Mouse (Mus musculus) liver, embryonic 13.5 days (tissue): Measurements from ENCODE around the gene Sema3g. TPM values are rescaled to one million over a fixed set of nuclear protein-coding genes. Genes with fewer than 3 reads are reported as not detected.

ENCODE experiments used
- ATAC-seq: fragments of 200-750 bp; cut with Nextera tagmentation; 2 replicates; pipeline ENCODE4 v1.8.0; 2017; ENCODE audit warnings: low read depth, mild to moderate bottlenecking, moderate number of reproducible peaks, moderate library complexity
- DNase-seq: peaks from one replicate; pipeline ENCODE4 v3.0.0; 2022
- H3K27ac ChIP-seq: fragments of 300-500 bp; sonication (generic); 2 replicates; pipeline ENCODE4 v1.5.1; 2015; ENCODE audit warnings: moderate library complexity, mild to moderate bottlenecking, inconsistent platforms
- H3K27me3 ChIP-seq: fragments of 300-500 bp; sonication (generic); 2 replicates; pipeline ENCODE4 v1.6.1; 2015; ENCODE audit warnings: mild to moderate bottlenecking, inconsistent platforms
- H3K36me3 ChIP-seq: fragments of 300-500 bp; sonication (generic); 2 replicates; pipeline ENCODE4 v1.6.1; 2015; ENCODE audit warnings: mild to moderate bottlenecking, inconsistent platforms
- H3K4me1 ChIP-seq: fragments of 300-500 bp; sonication (generic); replicated peaks from 2 replicates; pipeline ENCODE4 v1.6.1; 2015; ENCODE audit warnings: inconsistent platforms
- H3K4me2 ChIP-seq: fragments of 300-500 bp; sonication (generic); 2 replicates; pipeline ENCODE4 v1.6.1; 2015; ENCODE audit warnings: inconsistent platforms, mild to moderate bottlenecking, moderate library complexity
- H3K4me3 ChIP-seq: fragments of 300-500 bp; sonication (generic); replicated peaks from 2 replicates; pipeline ENCODE4 v1.5.1; 2015; ENCODE audit warnings: mild to moderate bottlenecking, inconsistent platforms
- H3K9ac ChIP-seq: fragments of 300-500 bp; sonication (generic); 2 replicates; pipeline ENCODE4 v1.6.1; 2015; ENCODE audit warnings: mild to moderate bottlenecking, inconsistent platforms
- H3K9me3 ChIP-seq: fragments of 300-500 bp; sonication (generic); replicated peaks from 2 replicates; pipeline ENCODE4 v1.6.1; 2016; ENCODE audit warnings: inconsistent platforms
- WGBS: fragments of 180-500 bp; shearing (Covaris S2); methylation state at CpG from one replicate; pipeline ENCODE4 v1.1.7; 2015; ENCODE audit not compliant: insufficient replicate concordance; 5-methylcytosine and 5-hydroxymethylcytosine counted together
- polyA plus RNA-seq: library from polyadenylated mRNA; unstranded; fragments of >200 nt; fragmentation: Nextera tagmentation; extraction: Ambion mirVana; gene quantifications from 2 replicates; pipeline ENCODE4 v1.2.1, GENCODE M21; 2015

Gene Sema3g
- polyA plus RNA-seq, 1 experiment from 2014 or later, result 0.02 TPM

DNA sequence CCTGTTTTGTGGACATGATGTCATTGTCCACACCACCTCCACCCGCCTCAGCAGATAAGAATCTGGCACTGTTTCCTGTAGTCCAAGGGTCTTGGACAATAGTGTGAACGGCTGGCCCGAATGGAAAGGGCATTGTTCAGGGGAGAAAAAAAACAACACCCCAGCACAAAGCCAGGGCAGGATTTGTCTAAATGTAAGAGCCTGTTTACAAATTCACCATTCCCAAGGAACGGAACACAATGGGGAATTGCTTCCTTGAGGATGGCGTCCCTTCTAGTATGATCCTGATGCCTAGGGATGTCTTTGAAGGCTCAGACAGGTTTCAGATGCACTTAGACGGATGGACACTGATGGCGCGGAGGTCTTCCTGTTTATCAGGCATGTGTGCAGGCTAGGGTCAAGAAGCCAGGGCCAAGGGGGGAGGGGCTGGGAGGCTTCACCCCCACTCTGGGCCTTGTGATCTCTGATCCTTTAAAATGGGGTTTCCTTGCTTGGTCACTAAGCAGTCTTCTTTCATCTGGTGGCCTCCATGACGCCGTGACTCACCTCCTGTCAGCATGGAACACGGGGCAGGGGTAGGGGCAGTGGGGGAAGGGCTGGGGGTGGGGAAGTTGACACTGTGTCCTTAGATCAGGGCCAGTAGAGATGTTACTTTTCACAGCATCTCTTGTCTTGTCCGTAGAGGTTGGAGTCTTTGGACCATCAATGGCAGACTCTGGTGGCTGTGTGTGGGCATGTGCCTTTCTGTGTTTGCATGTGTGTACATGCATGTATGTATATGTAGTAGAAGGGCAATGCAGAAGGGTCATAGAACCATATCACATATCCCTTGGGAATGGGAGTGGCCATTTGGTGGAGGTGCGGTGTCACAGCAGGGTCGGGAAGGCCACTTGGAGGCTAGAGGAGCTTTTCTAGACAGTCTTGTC is 15.7 kb downstream of the Sema3g start:
- Histone ChIP-seq H3K4me2 (no peak overlapping the region), H3K4me3 (no peak overlapping the region), H3K36me3 (no peaks in the 10 kb centered on the region), H3K9ac (no peak overlapping the region), H3K27me3 (peaks cover 17% of the 10 kb centered on the region), H3K4me1 (peaks cover 19% of the 10 kb centered on the region), H3K9me3 (no peaks in the 10 kb centered on the region), H3K27ac (no peak overlapping the region)
- 46% methylated on average over 14 of the region's 14 CpGs for WGBS
- DNase-seq (no peak), ATAC-seq (0 out of 2 replicates have a peak, but pooled peaks have one; percentile 29)

DNA sequence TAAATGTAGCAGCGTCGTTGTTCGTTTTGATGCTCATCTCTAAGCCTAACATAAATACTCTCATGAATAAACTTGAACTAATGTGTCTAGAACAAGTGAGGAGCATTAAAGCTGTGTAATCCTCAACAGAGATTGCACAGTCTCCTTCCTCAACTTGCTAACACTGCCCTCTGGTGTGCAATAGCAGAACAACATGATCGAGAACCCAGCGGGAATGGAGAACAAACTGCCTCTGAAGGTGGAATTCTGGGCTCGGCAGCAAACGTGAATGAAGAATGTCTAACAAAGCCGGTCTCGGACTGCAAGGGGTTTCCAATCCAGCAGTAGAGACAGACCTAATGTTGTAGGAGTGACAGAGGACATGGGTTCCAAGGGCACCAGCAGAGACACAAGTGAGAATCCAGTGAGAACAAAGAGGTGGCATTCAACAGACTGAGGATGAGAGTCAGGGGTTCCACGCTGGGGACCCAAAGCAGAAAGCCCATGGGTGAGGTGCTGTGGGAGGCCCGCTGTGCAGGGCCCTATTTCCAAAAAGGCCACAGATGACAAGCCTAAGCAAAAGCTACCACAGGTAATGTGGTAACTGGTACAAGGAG is 16.4 kb downstream of the Sema3g start:
- no peak for ATAC-seq
- DNase-seq, result peak; percentile 46
- 10% methylated on average over 11 of the region's 11 CpGs for WGBS
- no peak overlapping the region for H3K4me2 ChIP-seq
- no peaks in the 10 kb centered on the region for H3K9me3 ChIP-seq
- no peak overlapping the region for H3K4me3 ChIP-seq
- H3K36me3 ChIP-seq, result no peaks in the 10 kb centered on the region
- H3K27me3 ChIP-seq, result peaks cover 17% of the 10 kb centered on the region
- no peak overlapping the region for H3K9ac ChIP-seq
- H3K4me1 ChIP-seq, result peaks cover 13% of the 10 kb centered on the region
- H3K27ac ChIP-seq, result no peak overlapping the region

DNA sequence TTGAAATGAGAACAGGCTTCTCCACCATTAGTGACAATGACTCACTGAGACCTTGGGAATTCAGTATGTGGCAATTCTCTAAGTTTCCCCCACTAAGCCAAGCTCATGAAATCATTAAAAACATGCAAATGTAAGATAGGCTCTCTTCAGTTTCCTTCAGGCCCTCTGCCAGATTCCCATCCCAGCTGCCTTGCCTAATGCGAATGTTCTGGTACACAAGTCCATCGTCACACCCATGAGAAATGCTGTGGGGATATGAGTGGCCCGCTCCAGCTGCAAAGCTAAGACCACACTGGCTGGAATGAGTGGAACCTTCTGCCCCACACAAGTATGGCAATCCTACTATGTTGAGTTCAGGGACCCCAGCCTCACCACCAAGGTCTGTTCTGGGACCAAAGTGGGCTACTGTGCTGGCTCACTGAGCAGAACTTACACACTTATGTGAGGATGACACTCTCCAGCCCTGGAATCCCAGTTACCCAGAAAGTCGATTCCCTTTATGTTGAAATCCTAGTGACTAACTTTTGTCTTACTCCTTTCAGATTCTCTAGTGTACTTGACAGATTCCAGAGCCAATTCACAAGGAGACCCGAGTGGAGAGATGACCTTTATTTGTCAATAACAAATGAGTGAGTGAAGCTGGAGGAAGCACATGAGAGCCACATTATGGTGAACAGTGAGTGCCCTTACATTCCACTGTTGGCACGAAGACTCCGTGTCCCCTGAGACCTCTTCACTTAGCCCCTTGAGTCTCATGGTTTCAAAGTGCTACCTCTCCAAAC is 19.6 kb downstream of the Sema3g start:
- Histone ChIP-seq H3K9me3 (no peaks in the 10 kb centered on the region), H3K36me3 (no peaks in the 10 kb centered on the region), H3K27me3 (peaks cover 9% of the 10 kb centered on the region), H3K27ac (no peak overlapping the region), H3K4me1 (peaks cover 13% of the 10 kb centered on the region), H3K9ac (no peak overlapping the region), H3K4me3 (no peak overlapping the region), H3K4me2 (no peak overlapping the region)
- WGBS, result 69% methylated on average over 7 of the region's 7 CpGs
- ATAC-seq (no peak), DNase-seq (no peak)

DNA sequence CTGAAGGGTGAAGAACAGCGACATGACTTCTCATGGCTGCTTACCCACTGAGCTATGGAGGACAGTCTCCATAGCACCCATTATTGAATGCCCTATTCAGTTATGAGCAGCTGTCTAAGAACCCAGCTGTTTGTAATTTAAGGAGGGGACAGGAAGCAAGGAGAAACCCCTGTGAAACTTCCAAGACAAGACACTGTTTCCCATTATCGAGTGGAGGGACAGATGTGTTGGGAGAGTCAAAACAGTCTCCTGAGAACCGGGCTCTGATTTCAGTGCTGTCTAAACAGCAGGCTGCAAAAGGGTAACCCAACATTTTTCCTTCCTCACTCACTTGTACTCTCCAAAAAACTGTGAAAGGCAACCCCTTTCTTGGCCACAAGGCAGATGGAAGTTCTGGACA is 22.9 kb downstream of the Sema3g start:
- Histone ChIP-seq H3K9me3 (no peaks in the 10 kb centered on the region), H3K27ac (no peak overlapping the region), H3K9ac (no peak overlapping the region), H3K27me3 (no peaks in the 10 kb centered on the region), H3K4me2 (no peak overlapping the region), H3K36me3 (no peaks in the 10 kb centered on the region), H3K4me1 (no peaks in the 10 kb centered on the region), H3K4me3 (no peak overlapping the region)
- 73% methylated on average over 3 of the region's 3 CpGs for WGBS
- ATAC-seq (no peak), DNase-seq (no peak)

DNA sequence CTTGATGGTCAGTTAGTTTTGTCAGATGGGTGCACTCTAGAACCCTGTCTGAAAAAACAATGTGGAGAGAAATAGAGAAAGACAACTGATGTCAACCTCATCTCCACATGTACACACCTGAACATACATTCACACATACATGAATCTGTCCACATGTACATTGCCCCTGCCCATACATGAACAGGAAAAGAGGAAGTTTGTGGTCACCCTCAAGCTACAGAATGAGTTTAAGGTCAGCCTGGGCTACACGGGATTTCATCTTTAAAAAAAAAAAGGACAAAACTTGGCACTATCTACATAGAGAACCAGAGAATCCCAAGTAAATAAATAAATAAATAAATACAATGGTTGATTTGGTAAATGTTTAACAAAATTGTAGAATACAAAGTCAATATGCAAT is 27.1 kb downstream of the Sema3g start:
- H3K9ac ChIP-seq, result no peak overlapping the region
- WGBS, result 42% methylated on average over 1 of the region's 1 CpGs
- no peaks in the 10 kb centered on the region for H3K9me3 ChIP-seq
- no peaks in the 10 kb centered on the region for H3K27me3 ChIP-seq
- no peak overlapping the region for H3K27ac ChIP-seq
- no peak overlapping the region for H3K4me2 ChIP-seq
- peaks cover 12% of the 10 kb centered on the region for H3K4me1 ChIP-seq
- no peaks in the 10 kb centered on the region for H3K36me3 ChIP-seq
- no peak overlapping the region for H3K4me3 ChIP-seq
- no peak for DNase-seq
- ATAC-seq, result no peak

DNA sequence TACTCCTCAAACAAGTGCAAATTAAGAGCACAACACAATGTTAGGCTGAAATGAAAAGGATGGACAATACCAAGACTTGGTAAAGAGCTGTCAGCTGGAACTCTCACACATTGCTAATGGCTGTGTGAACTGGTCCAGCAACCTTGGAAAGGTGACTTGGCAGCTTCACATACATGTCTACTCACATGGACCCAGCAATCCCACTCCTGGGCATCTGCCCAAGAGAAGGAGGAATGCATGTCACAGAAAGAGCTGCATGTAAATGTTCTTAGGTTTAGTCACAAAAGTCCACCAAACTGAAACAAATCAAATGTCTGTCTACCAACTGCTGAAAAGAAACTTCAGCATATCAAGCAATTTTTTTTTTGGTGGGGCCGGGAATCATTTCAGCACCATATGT is 28.3 kb downstream of the Sema3g start:
- H3K4me1 ChIP-seq, result peaks cover 19% of the 10 kb centered on the region
- H3K36me3 ChIP-seq, result no peaks in the 10 kb centered on the region
- H3K4me2 ChIP-seq, result no peak overlapping the region
- H3K9me3 ChIP-seq, result no peaks in the 10 kb centered on the region
- H3K4me3 ChIP-seq, result no peak overlapping the region
- ATAC-seq (no peak), DNase-seq (no peak)
- no peaks in the 10 kb centered on the region for H3K27me3 ChIP-seq
- H3K27ac ChIP-seq, result no peak overlapping the region
- H3K9ac ChIP-seq, result no peak overlapping the region
- whole genome bisulfite sequencing, result 74% methylated on average over 1 of the region's 1 CpGs

DNA sequence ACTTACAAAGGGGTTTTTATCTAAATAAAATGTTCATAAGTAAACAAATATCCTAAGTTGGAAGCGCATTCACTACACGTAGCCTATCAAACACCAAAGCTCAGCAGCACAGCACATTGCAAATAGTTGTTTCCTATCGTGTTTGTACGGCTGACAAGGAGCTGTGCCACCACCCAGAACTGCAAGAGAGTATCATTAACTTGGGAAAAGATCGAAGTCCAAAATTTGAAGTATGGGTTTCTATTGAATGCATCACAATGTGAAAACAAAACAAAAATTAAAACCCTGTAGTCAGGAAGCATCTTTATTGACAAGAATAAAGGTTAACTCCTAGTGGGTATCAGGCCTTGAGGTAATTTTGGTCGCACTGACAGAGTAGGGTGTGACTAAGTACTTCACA is 30.7 kb downstream of the Sema3g start:
- no peak for ATAC-seq
- no peaks in the 10 kb centered on the region for H3K9me3 ChIP-seq
- no peak overlapping the region for H3K4me3 ChIP-seq
- DNase-seq, result no peak
- no peak overlapping the region for H3K27ac ChIP-seq
- H3K4me1 ChIP-seq, result peaks cover 32% of the 10 kb centered on the region
- WGBS, result 81% methylated on average over 6 of the region's 6 CpGs
- no peak overlapping the region for H3K9ac ChIP-seq
- H3K36me3 ChIP-seq, result peaks cover 9% of the 10 kb centered on the region
- H3K27me3 ChIP-seq, result no peaks in the 10 kb centered on the region
- H3K4me2 ChIP-seq, result no peak overlapping the region

DNA sequence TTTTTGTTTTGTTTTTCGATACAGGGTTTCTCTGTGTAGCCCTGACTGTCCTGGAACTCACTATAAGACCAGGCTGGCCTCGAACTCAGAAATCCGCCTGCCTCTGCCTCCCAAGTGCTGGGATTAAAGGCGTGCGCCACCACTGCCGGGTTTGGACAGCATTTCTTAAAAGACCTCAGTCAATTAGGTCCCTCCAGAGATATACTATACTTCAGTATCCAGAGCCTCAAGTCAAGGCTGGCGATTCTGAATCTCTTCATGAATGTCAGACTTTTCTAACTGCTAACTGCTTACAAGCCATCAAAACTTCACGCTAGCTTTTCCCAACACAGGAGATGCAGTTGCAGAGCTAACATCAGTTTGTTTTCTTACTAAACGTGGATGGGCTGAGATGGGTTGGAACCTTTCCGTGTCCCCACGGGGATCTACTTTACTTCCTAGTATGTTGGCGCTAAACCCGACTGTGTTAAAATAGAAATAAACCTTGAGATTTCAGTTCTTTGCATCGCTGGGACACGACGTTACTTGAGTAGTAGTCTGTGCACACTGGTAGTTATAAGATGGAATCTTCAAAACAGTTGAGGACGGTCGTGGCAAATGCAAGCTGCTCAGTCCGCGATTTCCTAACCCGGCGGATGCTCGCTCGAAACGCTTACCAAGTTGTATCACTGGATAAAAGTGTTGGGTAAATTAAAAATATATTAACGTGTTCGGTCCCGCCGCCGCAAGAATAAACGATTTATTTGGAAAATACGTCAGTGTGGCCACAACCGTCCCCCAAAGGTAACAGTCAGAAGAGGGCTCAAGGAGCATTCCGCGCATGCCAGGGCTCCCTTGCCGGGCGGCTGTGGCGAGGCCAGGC is 32.8 kb downstream of the Sema3g start:
- peaks cover 32% of the 10 kb centered on the region for H3K4me1 ChIP-seq
- 14% methylated on average over 38 of the region's 38 CpGs for WGBS
- ATAC-seq (peak; percentile 84), DNase-seq (no peak)
- H3K4me2 ChIP-seq, result peak overlapping the region; percentile 91
- no peaks in the 10 kb centered on the region for H3K9me3 ChIP-seq
- H3K4me3 ChIP-seq, result peak overlapping the region; percentile 100
- H3K9ac ChIP-seq, result peak overlapping the region; percentile 97
- H3K27me3 ChIP-seq, result no peaks in the 10 kb centered on the region
- H3K27ac ChIP-seq, result peak overlapping the region; percentile 93
- peaks cover 29% of the 10 kb centered on the region for H3K36me3 ChIP-seq

DNA sequence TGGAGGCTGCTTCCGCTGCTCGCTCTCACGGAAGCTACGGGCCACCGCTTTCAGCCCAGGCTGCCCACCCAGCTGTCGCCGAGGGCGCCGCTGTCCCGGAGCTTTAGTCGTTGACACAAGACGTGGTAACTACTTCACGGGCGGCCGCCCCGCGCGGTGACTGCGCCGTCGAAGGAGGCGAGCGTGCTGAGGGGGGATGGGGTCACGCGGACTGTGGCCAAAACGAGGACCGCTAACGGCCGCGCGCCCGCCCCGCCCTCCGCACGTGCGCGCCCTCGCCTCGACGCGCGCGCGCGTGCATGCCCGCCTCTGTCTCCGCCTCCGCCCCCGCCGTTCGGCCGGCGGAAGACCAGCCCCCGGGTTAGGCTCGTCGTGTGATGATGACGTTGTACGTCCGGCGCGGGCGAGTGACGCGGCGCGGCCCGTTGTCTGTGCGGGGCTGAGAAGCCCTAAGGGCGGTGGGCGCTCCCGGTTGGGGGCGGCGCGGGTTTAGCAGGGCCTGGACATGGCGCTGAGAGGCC is 33.5 kb downstream of the Sema3g start, which contains the start of the genes Phf7 and Bap1:
Gene Phf7, minus strand, starts transcription at position 234 of the 521 bp plus-strand sequence.
Gene Bap1, plus strand, starts transcription at position 367 of the 521 bp plus-strand sequence.
- Histone ChIP-seq H3K4me3 (peak within 1 kb of the TSS; percentile 100), H3K4me1 (peaks cover 32% of the 10 kb centered on the region), H3K27ac (peak within 1 kb of the TSS; percentile 93), H3K9ac (peak within 1 kb of the TSS; percentile 97), H3K36me3 (peaks cover 36% of the 10 kb centered on the region), H3K4me2 (peak within 1 kb of the TSS; percentile 91), H3K9me3 (no peaks in the 10 kb centered on the region), H3K27me3 (no peaks in the 10 kb centered on the region)
- WGBS, result under 1% methylated on average over 75 of the region's 75 CpGs
- DNase-seq (peak; percentile 92), ATAC-seq (peak; percentile 89)

DNA sequence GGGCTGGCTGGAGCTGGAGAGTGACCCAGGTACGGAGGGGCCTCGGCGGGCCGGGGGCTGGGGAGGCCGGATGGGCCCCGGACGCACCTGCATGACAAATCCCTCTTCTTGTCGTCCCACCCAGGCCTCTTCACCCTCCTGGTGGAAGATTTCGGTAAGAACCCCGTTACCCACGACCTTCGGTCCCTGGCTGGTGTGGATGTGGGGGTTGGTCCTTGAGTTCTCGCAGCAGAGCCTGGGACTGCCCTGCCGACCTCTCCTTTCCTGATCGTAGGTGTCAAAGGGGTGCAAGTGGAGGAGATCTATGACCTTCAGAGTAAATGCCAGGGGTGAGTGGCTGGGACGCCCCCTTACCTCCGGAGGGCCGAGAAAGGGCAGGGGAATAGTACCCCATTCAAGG is 34.0 kb downstream of the Sema3g start:
- H3K4me1 ChIP-seq, result peaks cover 32% of the 10 kb centered on the region
- WGBS, result 2% methylated on average over 18 of the region's 18 CpGs
- no peaks in the 10 kb centered on the region for H3K9me3 ChIP-seq
- peak overlapping the region; percentile 91 for H3K4me2 ChIP-seq
- no peaks in the 10 kb centered on the region for H3K27me3 ChIP-seq
- H3K36me3 ChIP-seq, result peaks cover 41% of the 10 kb centered on the region
- H3K9ac ChIP-seq, result peak overlapping the region; percentile 97
- peak overlapping the region; percentile 100 for H3K4me3 ChIP-seq
- ATAC-seq, result peak; percentile 27
- no peak for DNase-seq
- H3K27ac ChIP-seq, result peak overlapping the region; percentile 85
